Mouse (Mus musculus): ENCODE results near the gene Cers2. TPM values are rescaled to one million over a fixed set of nuclear protein-coding genes. Genes with fewer than 3 reads are reported as not detected.

Gene Cers2
- polyA plus RNA-seq, 1 experiment from 2014 or later: 125 TPM

DNA sequence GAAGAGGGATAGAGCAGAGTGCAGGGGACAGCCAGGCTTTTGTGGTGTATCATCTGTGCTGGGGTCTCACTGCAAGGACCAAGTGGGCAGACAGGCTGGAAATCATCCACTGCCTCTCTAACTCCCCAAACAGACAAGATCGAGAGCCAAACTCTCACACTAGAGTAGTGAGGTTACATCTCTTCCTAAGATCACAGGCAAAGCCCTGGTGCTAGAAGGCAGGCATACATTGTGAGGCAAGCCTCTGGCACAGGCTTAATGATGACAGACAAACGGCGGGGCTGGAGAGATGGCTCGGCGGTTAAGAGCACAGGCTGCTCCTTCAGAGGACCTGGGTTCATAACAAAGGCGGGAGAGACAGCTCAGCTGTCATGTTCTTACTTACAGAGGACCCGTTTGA, 1.1 kb upstream of the Cers2 start:
- Histone ChIP-seq H3K4me3 (ENCODE audit: low read depth, low read length) (peak overlapping the region; percentile 78; the same call in 1 of the 2 replicates), H3K4me1 (ENCODE audit: insufficient read depth) (peaks cover 46% of the 10 kb centered on the region), H3K9ac (replicated peaks) (peak overlapping the region; percentile 94), H3K4me2 (ENCODE audit: low read depth, low read length) (peak overlapping the region; percentile 87), H3K27ac (ENCODE audit: low read depth) (peak overlapping the region; percentile 96), H3K36me3 (replicated peaks; ENCODE audit: insufficient read depth, low read length) (no peaks in the 10 kb centered on the region), H3K27me3 (ENCODE audit: insufficient read depth, low read length) (no peaks in the 10 kb centered on the region), H3K9me3 (ENCODE audit: low read length) (no peaks in the 10 kb centered on the region)
- DNase-seq (no peak), ATAC-seq (no peak)
- 32% methylated on average over 7 of the region's 7 CpGs for WGBS (ENCODE audit: insufficient replicate concordance)
- no peak for TF ChIP-seq CTCF (IDR thresholded peaks at IDR 0.05; ENCODE audit: low read depth)
- no peak for TF ChIP-seq EP300 (IDR thresholded peaks at IDR 0.05; ENCODE audit: low read depth)

DNA sequence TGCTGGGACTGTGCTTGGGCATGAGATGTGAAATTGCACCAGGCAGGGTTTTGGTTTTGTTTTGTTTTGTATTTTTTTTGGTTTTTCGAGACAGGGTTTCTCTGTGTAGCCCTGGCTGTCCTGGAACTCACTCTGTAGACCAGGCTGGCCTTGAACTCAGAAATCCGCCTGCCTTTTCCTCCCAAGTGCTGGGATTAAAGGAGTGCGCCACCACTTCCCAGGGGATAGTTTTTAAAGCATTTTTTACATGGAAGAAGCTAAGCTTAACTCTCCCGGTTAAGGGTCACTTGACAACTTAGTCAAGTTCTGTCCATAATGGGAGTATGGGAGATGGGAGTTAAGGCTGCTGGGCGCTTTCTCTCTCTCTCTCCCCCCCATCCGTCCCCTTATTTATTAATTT, 516 bp upstream of the Cers2 start:
- H3K4me2 ChIP-seq (ENCODE audit: low read depth, low read length): peak overlapping the region; percentile 87
- no peak for DNase-seq
- H3K27me3 ChIP-seq (ENCODE audit: insufficient read depth, low read length): no peaks in the 10 kb centered on the region
- 52% methylated on average over 6 of the region's 6 CpGs for WGBS (ENCODE audit: insufficient replicate concordance)
- H3K36me3 ChIP-seq (replicated peaks; ENCODE audit: insufficient read depth, low read length): no peaks in the 10 kb centered on the region
- H3K4me3 ChIP-seq (ENCODE audit: low read depth, low read length): peak overlapping the region; percentile 78
- peak overlapping the region; percentile 96 for H3K27ac ChIP-seq (ENCODE audit: low read depth)
- no peak for ATAC-seq
- H3K9ac ChIP-seq (replicated peaks): peak overlapping the region; percentile 94
- TF ChIP-seq CTCF (IDR thresholded peaks at IDR 0.05; ENCODE audit: low read depth): no peak
- no peak for TF ChIP-seq EP300 (IDR thresholded peaks at IDR 0.05; ENCODE audit: low read depth)
- H3K4me1 ChIP-seq (ENCODE audit: insufficient read depth): peaks cover 50% of the 10 kb centered on the region
- H3K9me3 ChIP-seq (ENCODE audit: low read length): no peaks in the 10 kb centered on the region

DNA sequence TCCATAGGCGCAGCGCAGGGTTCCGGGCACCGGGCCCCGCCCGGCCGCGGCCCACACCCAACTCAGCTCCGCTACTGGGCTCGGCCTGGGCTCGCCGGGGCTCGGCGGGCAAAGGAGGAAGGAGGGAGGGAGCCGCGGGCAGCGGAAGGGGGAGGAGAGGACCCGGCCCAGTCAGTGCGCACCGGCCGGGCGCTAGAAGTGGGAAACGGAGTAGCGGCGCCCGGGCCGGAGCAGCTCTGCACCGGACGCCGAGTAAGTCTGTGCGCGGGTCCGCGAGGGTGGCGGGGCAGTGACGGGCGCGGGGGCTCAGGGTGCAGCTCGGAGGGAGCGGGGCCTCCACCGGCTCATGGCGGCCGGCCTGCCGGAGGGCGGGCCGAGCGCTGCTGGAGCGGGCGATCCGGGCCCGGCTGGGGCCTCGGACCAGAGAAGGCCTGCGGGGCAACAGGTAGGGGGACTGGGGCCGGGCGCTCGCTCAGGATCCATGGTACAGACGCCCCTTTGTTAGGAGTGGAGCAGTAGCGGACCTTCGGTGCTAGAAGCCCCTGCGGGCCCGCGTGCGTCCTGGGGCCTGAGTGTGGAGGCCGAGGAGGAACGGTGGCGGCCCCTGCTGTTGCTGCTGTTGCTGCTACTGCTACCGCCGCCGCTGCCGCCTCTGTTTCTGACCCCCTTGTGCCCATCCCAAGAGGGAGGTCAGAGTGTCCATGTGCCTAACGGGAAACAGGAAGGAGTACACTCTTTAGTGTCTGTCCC, 678 bp downstream of the Cers2 start:
- ATAC-seq: peak; percentile 86
- peak overlapping the region; percentile 96 for H3K27ac ChIP-seq (ENCODE audit: low read depth)
- H3K27me3 ChIP-seq (ENCODE audit: insufficient read depth, low read length): no peaks in the 10 kb centered on the region
- peak overlapping the region; percentile 94 for H3K9ac ChIP-seq (replicated peaks)
- under 1% methylated on average over 67 of the region's 71 CpGs for WGBS (ENCODE audit: insufficient replicate concordance)
- H3K4me3 ChIP-seq (ENCODE audit: low read depth, low read length): peak overlapping the region; percentile 78
- peak overlapping the region; percentile 87 for H3K4me2 ChIP-seq (ENCODE audit: low read depth, low read length)
- H3K36me3 ChIP-seq (replicated peaks; ENCODE audit: insufficient read depth, low read length): peaks cover 3% of the 10 kb centered on the region
- peak; percentile 95 for DNase-seq
- TF ChIP-seq CTCF (IDR thresholded peaks at IDR 0.05; ENCODE audit: low read depth): peak; percentile 69
- TF ChIP-seq EP300 (IDR thresholded peaks at IDR 0.05; ENCODE audit: low read depth): no peak
- peaks cover 54% of the 10 kb centered on the region for H3K4me1 ChIP-seq (ENCODE audit: insufficient read depth)
- H3K9me3 ChIP-seq (ENCODE audit: low read length): no peaks in the 10 kb centered on the region

DNA sequence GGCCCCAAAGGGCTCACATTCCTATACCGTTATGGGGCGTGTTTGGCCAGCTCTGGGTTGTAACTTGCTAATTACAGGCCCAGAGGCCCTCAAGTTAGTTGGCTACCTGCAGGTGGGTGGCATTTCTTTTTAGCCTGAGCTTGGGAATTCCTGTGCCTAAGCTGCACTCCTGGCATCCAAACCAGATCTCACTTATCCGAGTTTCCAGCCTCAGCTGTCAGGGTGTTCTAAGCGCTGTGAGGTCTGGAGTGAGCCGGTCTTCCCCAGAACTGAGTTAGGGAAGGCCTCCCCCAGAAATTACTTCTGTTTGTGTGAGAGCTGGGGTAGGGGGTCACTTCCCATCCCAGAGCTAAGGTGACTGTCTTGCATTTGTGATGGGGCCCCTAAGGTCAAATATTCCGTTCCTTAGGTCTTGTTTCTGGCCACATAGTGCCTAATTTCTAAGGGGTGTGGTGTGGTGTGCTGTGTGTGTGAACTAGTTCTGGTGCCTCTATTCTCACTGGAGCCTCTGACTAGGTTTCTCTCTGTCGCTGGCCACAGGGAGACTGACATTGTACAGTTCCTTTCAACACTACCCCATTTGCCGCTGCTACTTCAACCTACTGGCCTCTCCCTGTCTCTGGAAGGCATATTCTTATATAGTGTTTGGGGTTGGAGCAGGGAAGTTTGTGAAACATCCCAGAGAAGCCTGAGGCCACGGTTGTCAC, 1.4 kb downstream of the Cers2 start:
- Histone ChIP-seq H3K9ac (replicated peaks) (peak overlapping the region; percentile 94), H3K27me3 (ENCODE audit: insufficient read depth, low read length) (no peaks in the 10 kb centered on the region), H3K4me3 (ENCODE audit: low read depth, low read length) (peak overlapping the region; percentile 78), H3K36me3 (replicated peaks; ENCODE audit: insufficient read depth, low read length) (peaks cover 10% of the 10 kb centered on the region), H3K9me3 (ENCODE audit: low read length) (no peaks in the 10 kb centered on the region), H3K27ac (ENCODE audit: low read depth) (peak overlapping the region; percentile 96), H3K4me1 (ENCODE audit: insufficient read depth) (peaks cover 56% of the 10 kb centered on the region), H3K4me2 (ENCODE audit: low read depth, low read length) (peak overlapping the region; percentile 87)
- DNase-seq (no peak), ATAC-seq (no peak)
- WGBS (ENCODE audit: insufficient replicate concordance): 3% methylated on average over 9 of the region's 9 CpGs
- TF ChIP-seq EP300 (IDR thresholded peaks at IDR 0.05; ENCODE audit: low read depth) (no peak), CTCF (IDR thresholded peaks at IDR 0.05; ENCODE audit: low read depth) (no peak)

DNA sequence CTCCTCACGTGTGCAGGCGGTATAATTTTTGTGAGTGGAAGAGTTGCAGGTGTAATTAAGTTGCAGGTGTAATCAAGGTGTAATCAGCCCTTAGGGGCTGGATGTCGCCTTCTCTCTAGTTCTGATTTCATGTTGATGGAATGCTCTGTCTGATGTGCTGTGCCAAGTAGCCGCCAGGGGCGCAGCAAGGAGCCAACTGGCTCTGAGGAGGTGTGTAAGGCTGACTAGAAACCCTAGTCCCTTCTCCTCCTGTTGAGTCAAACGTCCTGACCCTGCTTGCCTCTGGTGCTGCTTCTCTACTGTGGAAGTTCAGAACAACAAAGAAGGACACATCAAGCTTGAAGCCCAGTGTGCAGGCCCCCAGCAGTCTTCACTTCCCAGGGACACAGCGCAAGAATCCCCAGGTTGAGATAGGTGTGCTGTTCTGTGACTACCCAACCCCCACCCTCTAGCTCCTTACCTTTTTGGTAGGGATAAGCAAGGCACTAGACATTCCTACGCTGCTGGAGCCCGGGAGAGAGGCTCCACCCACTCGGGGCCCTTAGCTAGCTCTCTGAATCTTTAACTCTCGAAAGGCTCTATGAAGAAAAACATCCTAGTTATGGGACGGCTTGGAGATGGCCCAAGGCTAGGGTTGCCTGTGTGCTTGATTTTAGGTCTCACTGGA, 3.0 kb downstream of the Cers2 start:
- H3K9ac ChIP-seq (replicated peaks): peak overlapping the region; percentile 49
- DNase-seq: peak; percentile 72
- H3K27me3 ChIP-seq (ENCODE audit: insufficient read depth, low read length): no peaks in the 10 kb centered on the region
- TF ChIP-seq EP300 (IDR thresholded peaks at IDR 0.05; ENCODE audit: low read depth) (no peak), CTCF (IDR thresholded peaks at IDR 0.05; ENCODE audit: low read depth) (peak; percentile 85)
- peaks cover 26% of the 10 kb centered on the region for H3K36me3 ChIP-seq (replicated peaks; ENCODE audit: insufficient read depth, low read length)
- no peaks in the 10 kb centered on the region for H3K9me3 ChIP-seq (ENCODE audit: low read length)
- H3K4me3 ChIP-seq (ENCODE audit: low read depth, low read length): 0 out of 2 replicates have a peak overlapping the region, but pooled peaks have one; percentile 11
- peaks cover 48% of the 10 kb centered on the region for H3K4me1 ChIP-seq (ENCODE audit: insufficient read depth)
- peak overlapping the region; percentile 58 for H3K4me2 ChIP-seq (ENCODE audit: low read depth, low read length)
- WGBS (ENCODE audit: insufficient replicate concordance): 30% methylated on average over 12 of the region's 12 CpGs
- peak overlapping the region; percentile 72 for H3K27ac ChIP-seq (ENCODE audit: low read depth)
- ATAC-seq: no peak

DNA sequence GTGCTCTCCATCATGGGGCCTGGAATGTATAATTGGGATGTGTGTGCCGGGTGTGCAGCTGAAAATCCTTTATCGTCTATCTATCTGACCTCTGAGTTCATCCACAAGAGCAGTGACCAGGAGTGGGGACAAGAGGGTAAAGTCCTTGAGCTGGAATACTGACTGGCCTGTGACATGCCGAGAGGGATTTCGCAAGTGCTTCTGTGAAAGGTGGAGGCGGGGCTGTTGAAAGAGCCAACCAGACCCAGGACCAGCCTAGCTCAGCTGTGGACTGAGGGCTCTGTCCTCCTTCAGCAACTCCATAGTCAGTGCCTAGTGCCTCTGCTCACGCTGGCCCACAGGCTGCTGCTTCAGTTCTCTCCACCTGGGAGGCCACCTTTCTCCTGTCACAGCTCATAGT, 4.0 kb downstream of the Cers2 start:
- H3K27ac ChIP-seq (ENCODE audit: low read depth): peak overlapping the region; percentile 72
- peak; percentile 80 for DNase-seq
- peak; percentile 53; the same call in 1 of the 2 replicates for TF ChIP-seq EP300 (IDR thresholded peaks at IDR 0.05; ENCODE audit: low read depth)
- TF ChIP-seq CTCF (IDR thresholded peaks at IDR 0.05; ENCODE audit: low read depth): no peak
- H3K4me1 ChIP-seq (ENCODE audit: insufficient read depth): peaks cover 46% of the 10 kb centered on the region
- H3K27me3 ChIP-seq (ENCODE audit: insufficient read depth, low read length): no peaks in the 10 kb centered on the region
- no peaks in the 10 kb centered on the region for H3K9me3 ChIP-seq (ENCODE audit: low read length)
- peak overlapping the region; percentile 40 for H3K9ac ChIP-seq (replicated peaks)
- WGBS (ENCODE audit: insufficient replicate concordance): 54% methylated on average over 6 of the region's 6 CpGs
- peak; percentile 71 for ATAC-seq
- peaks cover 36% of the 10 kb centered on the region for H3K36me3 ChIP-seq (replicated peaks; ENCODE audit: insufficient read depth, low read length)
- peak overlapping the region; percentile 13 for H3K4me3 ChIP-seq (ENCODE audit: low read depth, low read length)
- peak overlapping the region; percentile 58 for H3K4me2 ChIP-seq (ENCODE audit: low read depth, low read length)

All from liver, postnatal 0 days (tissue).